Mouse (Mus musculus) spleen, postnatal 36 days (tissue): Measurements from ENCODE around the gene 9130409I23Rik.

Experiments
- DNase-seq, 2 experiments: peaks; one replicate each; pipeline ENCODE4 v3.0.0; 2022; ENCODE audit warnings: low spot score in 2 of 2, mixed read lengths in 1 of 2

The 9130409I23Rik gene

DNA sequence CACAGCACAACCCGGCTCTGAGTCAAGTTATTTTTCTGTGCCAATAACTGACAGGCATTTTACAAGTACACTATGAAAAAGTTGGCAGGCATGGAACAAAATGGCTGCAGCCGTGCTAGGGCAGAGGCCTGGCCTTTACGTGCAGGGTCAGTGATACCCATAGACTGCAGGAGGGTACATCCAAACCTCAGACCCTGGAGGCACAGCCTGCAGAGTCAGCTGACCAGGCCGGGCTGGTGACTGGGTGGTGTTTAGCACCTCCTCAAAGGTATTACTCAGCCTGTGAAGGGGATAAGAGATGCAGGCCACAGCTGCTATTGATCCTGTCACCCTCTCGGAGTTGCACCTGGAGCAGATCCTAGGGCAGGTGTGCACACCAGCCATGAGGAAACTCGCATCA, at the start of gene 9130409I23Rik:
TSS of gene 9130409I23Rik (plus strand) at position 301 of the 400 bp plus-strand sequence.
- DNase-seq: no peak

DNA sequence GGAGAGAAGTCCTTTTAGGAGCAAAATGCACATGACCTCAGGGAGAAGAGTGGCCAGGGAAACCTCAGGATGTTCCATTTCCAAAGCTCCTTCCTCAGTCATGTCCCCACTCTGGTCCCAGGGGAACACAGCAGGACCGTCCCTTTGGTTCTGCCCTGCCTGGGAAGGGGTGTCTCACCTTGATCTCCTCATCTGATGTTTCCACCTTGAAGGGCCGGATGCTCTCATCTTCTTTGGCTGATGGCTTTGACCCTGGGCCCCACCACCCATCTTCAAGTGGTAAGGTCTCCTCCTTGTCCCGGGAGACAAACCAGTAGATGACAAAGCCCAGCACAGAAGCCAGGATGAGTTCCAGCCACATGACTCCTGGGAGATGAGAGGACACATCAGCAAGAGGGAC, 49.4 kb upstream of the 9130409I23Rik start:
- DNase-seq: no peak

DNA sequence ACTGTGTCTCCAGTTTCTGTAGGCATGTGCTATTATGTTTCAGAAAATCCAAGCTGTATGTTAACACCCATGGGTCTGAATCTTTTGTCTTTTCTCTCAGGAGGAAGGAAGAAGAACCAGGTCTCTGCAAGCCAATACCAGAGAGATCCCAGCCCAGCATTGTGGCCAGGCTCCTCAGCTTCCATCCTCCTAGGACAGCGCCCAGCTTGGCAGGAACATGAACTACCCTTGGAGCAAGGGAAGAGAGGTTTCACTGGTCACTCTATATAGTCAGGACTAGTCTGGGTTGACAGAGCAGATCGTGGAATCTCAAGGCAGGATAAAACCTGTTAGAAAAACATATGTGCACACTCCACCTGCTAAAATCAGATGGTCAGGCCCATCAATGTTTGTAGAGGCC, 47.2 kb upstream of the 9130409I23Rik start:
- no peak for DNase-seq

DNA sequence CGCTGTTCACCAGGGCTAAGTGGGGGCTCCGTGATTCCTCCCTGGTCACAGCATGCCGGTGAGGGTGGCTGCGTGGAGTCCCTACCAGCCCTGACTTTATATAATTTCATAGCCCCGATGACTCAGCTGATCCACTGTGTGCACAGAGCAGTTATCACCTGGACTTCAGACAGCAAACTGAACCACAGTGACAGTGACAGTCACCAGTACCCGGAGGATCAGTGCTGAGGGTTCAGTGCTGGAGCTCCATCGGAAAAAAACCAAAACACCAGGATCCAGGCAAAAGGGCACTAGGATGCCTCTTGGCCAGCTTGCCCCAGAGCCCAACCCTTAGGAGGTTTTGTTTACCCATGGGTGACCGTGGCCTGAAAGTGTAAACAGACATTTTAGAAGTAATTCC, 45.7 kb upstream of the 9130409I23Rik start:
- no peak for DNase-seq

DNA sequence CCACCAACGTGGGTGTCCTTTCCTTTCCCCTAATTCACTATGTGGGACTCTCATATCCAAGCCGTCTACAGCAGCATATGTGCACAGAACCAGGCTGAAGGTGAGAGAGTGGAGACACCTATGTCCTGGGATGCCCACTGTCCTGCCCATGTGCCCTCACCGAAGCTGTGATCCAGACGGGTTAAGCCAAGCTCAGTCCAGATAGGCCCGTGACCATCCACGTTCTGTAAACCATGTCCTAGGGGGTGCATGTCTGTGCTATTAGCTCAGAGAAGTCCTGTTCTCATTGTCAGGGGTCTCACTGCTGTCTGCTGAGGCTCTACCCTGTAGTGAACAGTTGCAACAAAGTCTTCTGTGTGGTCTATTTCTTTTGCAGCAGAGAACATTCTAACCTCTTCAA, 43.2 kb upstream of the 9130409I23Rik start:
- no peak for DNase-seq

GRCm38 (mm10) chr1:181008266-181008665, 42.8 kb upstream of the 9130409I23Rik start:
- DNase-seq: no peak

GRCm38 (mm10) chr1:181009011-181009590, 41.9 kb upstream of the 9130409I23Rik start:
- no peak for DNase-seq

- DNase-seq: no peak
Measured at GRCm38 (mm10) chr1:181009754-181010153, 41.3 kb upstream of the 9130409I23Rik start.

GRCm38 (mm10) chr1:181010171-181010932, 40.7 kb upstream of the 9130409I23Rik start:
- no peak for DNase-seq

GRCm38 (mm10) chr1:181011601-181012000, 39.4 kb upstream of the 9130409I23Rik start:
- DNase-seq: no peak

GRCm38 (mm10) chr1:181012416-181012815, 38.6 kb upstream of the 9130409I23Rik start:
- no peak for DNase-seq

- no peak for DNase-seq
Measured at GRCm38 (mm10) chr1:181013446-181013845, 37.6 kb upstream of the 9130409I23Rik start.

- peak; percentile 55 to 66 for DNase-seq
Measured at GRCm38 (mm10) chr1:181014731-181015500, 36.1 kb upstream of the 9130409I23Rik start.

GRCm38 (mm10) chr1:181015558-181015957, 35.5 kb upstream of the 9130409I23Rik start:
- DNase-seq: peak in 1 of 2 experiments; percentile 8

GRCm38 (mm10) chr1:181016045-181016444, 35.0 kb upstream of the 9130409I23Rik start:
- no peak for DNase-seq

GRCm38 (mm10) chr1:181016532-181017131, 34.4 kb upstream of the 9130409I23Rik start:
- DNase-seq: peak; percentile 88

DNA sequence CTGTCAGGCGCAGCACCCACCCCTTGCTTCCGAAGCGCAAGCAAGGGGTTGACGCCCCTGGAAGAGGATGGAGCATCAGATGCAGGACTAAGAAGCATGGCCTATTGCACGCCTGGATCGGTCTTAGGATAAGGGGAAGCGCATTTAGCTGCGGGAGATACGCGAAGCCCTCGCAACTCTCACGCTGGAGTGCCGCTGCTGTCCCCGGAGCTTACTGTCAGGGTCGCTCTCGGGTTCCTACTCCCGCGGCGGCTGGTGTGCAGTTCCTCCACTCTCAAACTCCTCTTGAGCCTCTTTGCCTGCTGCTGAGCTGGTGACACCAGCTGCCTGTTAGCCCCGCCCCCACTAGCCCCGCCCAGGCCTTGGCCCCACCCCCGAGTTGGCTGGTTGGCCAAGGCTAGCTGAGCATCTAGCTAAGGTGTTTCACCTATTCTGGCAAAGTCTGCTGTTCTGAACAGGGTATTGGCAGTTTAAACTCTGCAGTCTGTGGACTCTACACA, 33.8 kb upstream of the 9130409I23Rik start:
- DNase-seq: peak; percentile 87 to 89

DNA sequence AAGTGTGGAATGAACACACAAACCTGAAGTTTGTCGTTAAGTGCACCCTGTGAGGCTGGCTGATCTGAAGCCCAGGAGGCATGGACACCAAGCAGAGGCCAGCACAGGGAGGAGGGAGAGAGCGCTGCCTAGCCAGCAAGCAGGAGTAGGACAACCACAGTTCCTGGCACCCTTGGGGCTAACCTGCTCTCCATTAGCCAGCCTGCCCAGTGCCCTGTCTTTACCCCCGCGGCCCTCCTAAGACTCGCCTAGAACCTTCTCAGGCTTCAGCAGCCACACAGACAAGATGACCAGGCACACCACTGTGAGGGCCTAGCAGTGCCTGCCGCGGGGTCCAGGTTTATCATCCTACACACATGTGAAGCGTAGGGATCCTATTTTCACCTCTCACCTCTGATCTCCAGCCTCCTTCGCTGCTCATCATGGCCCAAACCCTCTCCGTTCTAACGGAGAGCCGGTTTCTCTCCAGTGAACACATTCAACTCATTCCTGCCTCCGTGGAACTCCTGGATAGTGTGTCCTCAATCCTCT, 33.1 kb upstream of the 9130409I23Rik start:
- no peak for DNase-seq

DNA sequence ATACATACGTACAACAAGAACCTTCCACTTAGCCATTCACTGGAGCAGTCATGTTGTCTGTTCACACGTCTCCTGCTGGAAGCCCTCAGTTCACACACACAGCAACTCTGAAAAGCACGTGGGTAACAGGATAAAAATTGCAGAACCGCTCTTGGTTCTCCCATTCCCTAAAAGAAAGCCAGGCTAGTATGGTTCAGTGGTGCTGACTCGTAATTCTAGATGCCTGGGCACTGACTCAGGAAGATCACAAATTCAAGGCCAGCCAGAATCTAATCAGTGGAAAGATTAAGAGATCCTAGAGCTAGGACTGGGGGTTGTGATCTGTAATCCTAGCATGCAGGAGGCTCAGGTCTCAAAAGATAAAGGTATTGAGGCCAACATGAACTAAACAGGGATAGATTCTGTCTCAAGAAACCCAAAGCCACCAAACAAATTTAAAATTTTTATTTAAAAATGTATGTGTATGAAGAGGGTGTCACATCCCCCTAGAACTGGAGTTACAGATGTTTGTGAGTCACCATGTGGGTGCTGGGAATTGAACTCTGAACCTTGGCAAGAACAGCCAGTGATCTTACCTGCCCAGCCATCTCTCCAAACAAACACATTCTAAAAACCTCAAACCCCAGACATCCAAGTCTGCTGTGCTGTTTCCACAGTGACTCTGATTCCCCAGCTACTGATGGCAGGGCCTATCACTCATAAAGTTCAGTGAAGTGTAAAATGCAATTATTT, 30.1 kb upstream of the 9130409I23Rik start, which contains the start of gene Ephx1:
TSS of gene Ephx1 (minus strand) at position 149 of the 732 bp plus-strand sequence.
- no peak for DNase-seq

GRCm38 (mm10) chr1:181021488-181021865, 29.6 kb upstream of the 9130409I23Rik start:
- no peak for DNase-seq

- DNase-seq: peak; percentile 81 to 83
Measured at GRCm38 (mm10) chr1:181022265-181022664, 28.8 kb upstream of the 9130409I23Rik start.
